Mouse (Mus musculus) heart, adult 2 months (tissue): ENCODE data around the gene Ska3.

ENCODE experiments used
- CTCF ChIP-seq: fragments of 200-600 bp; IDR thresholded peaks from 2 replicates; pipeline ENCODE4 v1.8.1; 2022; ENCODE audit warnings: antibody characterized with exemption, mild to moderate bottlenecking, moderate library complexity
- POLR2A ChIP-seq: fragments of 200-500 bp; IDR thresholded peaks from 2 replicates; pipeline ENCODE4 v1.6.1; 2011; ENCODE audit warnings: mild to moderate bottlenecking, low read depth, low read length, control low read depth; ENCODE audit not compliant: insufficient read depth

DNA sequence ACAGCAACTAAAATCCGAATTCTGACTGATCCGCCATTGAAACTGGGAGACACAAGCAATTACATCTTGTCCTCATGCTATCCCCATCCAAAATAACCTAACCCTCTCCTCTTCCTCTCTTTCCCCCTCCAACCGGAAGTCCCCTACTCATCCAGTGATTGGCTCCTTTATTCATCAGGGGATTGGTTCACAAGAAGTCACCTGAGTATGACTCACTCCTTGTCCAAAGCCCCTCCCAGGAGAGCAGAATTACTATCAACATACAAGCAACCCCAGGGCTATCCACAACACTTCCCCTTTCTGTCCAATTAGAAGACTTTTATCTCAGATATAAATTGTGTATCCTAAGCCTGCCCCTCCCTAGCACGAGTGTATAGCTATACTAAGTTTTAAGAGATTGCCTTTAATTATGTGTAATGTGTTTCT is 36.0 kb upstream of the Ska3 start:
- no peak for TF ChIP-seq CTCF
- no peak for TF ChIP-seq POLR2A
